Mouse (Mus musculus) Muller cell, postnatal 12 days (primary cell): ENCODE measurements around the gene Tmem94.
A peak's percentile ranks its signal among the peaks of the same experiment; 100 is the strongest.

Experiments
- DNase-seq: peaks from one replicate; pipeline ENCODE4 v3.0.0-alpha.2; 2015; ENCODE audit errors: inconsistent ontology term

Gene Tmem94

DNA sequence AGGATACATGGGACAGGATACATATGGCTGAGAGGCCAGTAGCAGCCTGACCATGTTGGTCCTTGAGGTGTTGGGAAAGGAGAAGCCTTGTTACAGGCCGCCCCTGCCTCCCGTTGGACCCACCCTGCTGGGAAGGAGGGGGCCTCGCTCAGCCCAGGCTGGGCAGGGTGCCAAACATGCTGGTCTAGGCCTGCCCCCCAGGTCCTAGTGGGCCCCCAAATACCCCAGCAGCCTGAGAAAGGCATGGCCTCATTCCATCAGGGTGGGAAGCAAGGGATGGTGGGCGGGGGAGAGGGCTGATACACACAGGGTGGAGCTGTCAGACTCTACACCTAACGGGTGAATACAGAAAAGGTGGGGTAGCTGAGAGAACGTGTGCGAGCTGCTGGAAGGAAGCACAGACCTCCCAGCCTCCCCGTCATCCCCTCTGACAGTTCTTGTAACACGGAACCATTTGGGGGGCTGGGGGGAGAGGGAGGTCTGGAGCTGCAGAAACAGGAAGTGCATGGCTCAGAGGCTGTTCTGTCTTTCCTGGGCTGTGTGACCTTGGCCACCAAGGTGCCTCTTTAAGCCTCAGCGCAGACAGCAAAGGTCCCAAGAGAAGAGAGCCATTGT lies 43.6 kb downstream of the Tmem94 start:
- DNase-seq, result no peak

DNA sequence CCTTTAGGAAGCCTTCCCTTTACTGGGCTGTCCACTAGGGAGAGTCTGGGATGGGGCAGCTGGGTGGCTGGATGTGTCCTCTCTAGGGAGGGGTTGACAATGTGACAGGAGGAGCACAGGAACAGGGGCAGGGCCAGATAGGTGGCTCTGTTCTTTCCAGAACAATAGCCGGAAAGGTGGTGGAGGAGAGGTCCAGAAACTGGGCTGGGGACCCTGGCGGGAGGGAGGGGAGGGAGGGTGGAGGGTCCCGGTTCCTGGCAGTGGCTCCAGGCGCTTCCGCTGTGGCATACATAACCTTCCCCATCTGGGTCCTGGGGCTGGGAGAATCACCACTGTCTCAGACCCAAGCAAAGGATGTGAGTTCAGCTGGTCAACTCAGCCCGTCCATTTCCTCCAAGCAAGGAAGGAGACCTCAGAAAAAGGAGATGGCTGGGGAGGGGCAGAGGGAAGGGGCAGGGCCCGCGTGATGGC lies 44.1 kb downstream of the Tmem94 start:
- no peak for DNase-seq

DNA sequence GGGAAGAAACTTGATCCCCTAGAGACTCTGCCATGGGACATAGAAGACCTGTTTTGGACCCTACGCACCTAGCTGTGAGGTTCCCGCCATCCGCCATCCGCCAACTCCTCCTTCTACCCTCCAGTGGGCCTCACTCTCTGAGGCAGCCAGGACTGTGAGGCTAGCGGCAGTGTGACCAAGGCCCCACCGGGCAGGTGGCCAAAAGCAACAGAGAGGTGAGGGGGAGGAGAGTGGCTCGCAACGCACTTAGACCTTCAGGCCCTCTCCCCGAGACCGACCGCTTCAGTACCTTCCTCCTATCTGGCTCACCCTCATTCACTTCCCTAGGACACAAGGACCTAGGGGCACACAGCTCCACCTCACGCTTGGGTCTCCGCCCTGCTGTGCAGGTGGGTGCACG lies 45.1 kb downstream of the Tmem94 start:
- peak; percentile 55 for DNase-seq

DNA sequence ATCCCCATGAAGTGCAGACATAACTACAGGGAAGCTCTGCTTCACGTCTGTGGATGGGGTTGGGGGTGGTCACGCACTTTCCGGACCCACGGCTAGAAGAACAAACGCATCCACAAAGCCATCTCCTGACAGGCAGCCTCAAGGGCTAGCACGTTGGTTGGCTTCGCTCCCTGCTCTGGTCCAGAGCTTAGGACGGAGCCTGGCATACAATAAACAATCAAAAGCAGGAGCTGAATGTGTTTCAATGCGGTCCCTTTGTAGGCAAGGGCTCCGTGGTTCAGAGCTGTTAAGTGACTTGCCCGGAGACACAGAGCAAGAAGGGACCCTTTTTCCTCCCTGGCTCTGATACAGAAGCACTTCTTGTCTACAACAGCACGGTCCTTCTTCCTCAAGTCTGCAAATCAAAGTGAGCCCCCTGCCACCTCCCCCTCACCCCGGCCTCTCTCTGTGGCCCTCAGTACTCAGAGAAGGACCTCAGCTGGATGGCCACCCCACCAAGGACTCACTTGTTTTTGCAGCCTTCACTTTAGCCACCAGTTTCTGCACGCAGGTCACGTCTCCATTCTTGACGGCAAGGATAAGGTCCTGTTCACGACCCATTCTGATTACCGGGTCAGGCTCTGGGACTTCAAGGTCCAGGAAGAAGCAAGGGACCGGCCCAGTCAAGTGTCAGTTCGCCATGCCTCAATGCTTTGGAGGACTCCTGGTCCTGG lies 46.3 kb downstream of the Tmem94 start:
- no peak for DNase-seq

DNA sequence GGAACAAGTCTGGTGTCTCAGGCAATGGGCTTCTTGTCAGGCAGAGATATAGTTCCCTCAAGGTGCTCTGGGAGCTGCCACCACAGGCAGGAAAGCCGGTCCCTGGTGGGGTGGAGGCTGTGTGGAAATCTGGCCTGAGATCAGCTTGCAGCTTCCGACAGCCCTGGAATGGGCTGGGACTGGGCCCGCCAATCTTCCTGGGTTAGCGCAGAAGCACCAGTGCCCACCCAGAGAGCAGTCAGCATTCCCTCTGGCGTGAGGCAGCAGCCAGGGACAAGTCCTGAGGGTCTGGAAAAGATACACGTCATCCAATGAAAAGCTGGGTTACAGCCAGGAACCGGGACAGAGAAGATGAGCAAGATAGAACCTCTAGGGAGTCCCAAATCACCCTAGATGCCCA lies 46.9 kb downstream of the Tmem94 start:
- no peak for DNase-seq

DNA sequence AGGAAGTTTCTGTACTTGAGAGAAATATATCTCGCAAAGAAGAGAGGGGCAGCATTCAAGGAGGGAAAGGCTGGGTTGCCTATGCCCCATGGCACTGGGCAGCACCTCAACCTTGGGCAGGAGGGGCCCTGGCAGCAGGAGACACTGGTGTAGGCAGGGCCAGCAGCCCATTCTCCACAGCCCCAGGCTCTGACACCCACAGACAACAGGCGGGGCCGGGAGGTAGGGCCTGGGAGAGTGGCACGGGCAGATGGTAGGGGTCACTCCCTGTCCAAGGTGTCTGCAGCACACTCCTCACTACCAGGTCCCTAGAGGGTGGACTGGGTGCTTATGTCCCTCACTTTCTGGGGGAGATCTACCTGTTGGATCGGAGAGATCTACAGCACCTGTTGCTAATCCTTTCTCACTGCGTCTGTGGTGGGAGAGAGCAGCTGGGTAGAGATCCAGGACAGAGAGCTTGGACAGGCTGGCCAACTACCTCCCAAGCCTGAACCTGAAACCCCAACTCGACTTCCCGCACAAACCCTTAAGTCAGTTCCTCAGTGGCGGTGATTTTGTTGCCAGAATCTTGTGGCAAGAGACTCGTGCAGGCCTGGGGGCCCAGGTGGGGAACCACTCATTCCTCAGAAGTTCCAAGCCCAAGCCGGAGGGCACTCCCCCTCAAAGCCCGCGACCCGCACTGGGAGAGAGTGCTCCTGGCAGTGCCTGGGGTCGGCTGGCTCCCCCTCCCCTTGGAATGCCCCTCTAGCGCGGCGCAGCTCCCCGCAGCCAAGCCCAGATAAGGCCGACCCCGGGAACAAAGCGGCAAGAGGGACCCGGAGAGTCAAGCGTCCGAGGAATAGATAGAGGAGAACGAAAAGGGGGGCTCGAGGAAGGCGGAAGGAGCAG lies 47.5 kb downstream of the Tmem94 start:
- DNase-seq, result peak; percentile 48

DNA sequence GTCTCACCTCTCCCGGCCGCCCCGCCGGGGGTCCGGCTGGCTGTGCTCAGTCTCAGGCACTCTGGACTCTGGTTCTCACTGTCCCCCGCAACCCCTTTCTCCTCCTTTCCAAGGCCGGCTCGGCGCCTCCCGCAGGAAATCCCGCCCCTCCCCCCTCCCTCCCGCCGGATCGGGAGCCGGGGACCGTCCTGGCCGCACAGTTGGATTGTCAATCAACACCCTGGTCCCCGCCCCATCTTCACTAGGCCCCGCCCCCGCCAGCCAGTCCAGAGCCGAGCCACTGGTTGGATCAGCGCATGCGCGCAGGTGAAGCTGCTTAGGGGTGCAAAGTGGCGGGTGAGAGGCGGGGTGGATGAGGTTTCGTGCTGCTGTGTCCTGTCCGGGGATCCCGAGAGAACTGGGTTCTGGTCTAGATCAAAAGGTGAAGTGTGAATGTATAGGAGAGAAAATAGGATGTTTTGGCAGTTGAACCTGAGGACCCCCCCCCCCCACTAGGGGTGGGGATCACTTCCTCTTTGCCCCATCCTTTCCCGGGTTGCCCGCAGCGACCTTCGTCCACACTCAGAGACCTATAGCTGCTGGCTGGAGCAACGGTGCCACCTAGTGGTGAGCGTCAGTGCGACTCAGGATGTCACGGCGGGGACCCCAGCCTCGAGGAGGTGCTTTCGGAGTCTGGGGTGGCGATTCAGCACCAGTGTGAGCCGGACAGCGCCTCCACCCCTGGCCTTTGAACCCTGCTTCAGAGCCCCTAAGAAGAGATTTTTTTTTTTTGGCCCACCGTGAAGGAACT lies 48.5 kb downstream of the Tmem94 start, which contains the start of gene Caskin2:
TSS of gene Caskin2 (minus strand) at position 133 of the 790 bp plus-strand sequence.
- peak; percentile 98 for DNase-seq

DNA sequence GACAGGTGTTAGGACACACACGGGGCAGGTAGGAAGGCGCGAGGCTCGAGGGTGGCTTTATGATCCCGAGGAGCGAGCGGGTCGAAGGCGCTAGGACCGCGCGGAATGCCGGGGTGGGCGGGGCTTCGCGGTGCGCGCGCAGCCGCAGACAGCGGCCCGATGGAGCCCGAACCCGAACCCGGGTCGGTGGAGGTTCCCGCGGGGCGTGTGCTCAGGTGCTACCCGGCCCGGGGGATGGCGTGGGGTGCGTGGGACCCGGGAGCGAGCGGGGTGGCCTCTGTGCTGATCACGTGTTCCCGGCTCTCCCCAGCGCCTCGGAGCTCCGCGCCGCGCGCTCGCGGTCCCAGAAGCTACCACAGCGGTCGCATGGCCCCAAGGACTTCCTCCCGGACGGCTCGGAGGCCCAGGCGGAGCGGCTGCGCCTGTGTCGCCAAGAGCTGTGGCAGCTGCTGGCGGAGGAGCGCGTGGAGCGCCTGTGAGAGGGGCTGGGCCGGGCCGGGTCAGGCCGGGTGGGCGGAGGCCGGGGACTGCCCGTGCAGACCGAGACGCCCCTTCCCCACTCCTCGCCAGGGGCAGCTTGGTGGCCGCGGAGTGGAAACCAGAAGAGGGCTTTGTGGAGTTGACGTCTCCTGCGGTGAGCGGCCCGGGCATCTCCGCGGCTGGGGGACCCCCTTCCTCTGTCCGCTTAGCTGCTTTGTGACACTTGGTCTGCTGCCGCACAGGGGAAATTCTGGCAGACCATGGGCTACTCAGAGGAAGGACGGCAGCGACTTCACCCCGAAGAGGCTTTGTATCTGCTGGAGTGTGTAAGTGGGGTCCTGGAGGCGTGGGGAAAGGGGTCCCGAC lies 49.6 kb downstream of the Tmem94 start, which contains the start of gene Tsen54:
TSS of gene Tsen54 (plus strand) at position 120 of the 846 bp plus-strand sequence.
- peak; percentile 85 for DNase-seq

DNA sequence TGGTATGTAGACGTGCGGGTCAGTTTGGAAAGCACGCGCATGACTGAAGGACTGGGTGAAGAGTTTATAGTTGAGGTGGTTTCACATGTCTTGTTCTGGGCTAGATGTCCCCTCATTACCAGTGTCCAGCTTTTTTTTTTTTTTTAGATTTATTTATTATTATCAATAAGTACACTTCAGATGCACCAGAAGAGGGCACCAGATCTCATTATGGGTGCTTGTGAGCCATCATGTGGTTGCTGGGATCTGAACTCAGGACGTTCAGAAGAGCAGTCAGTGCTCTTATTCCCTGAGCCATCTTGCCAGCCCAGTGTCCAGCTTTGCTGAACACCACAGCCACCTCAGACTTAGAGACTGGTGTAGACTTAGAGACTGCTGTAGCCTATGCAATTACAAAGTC lies 52.1 kb downstream of the Tmem94 start:
- no peak for DNase-seq

DNA sequence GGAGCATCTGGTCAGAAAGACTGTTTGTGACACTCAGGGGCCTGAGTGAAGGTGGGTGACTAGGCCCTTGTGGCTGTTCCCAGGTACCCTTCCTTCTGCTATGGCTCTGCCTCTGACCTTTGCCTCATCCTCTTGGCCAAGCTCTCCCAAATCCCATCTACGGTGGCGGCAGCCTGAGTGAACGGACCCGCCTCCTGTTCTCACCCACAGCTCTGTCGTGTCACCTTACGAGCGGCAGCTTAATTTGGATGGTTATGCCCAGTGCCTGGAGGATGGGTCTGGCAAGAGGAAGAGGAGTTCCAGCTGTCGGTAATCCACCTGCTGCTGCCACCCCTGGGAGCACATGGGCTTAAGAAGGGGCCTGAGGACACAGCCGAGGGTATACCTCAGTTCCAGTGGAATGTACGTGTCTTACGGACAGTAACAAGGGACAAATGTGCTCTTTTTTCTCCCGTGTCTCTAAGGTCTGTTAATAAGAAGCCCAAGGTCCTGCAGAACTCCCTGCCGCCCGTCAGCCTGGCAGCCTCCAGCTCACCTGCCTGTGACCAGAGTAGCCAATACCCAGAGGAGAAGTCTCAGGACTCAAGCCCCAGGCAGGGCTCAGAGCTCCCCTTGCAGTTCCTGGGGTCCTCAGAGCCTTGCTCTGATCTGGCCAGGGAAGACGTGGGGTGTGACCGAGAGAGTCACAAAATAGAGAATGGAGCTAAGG lies 54.8 kb downstream of the Tmem94 start:
- no peak for DNase-seq

DNA sequence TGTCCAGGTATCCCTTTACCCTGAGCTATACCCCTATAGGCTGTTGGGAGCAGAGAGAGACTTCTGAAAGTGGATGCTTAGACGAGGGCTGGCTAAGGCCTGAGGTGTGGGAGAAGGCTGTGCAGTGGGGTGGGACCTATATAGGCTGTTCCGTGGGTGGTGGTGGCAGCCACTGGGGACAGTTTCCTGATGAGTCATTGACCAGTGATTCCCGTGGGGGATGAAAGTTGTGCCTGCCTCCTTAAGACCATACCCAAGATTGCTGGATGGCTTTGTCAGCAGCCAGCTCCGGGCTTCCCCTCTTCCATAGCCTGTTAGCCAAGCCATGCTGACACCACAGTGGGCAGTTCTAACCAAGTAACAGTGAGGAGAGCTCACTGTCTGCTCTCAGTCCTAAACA lies 55.8 kb downstream of the Tmem94 start:
- DNase-seq, result peak; percentile 33

DNA sequence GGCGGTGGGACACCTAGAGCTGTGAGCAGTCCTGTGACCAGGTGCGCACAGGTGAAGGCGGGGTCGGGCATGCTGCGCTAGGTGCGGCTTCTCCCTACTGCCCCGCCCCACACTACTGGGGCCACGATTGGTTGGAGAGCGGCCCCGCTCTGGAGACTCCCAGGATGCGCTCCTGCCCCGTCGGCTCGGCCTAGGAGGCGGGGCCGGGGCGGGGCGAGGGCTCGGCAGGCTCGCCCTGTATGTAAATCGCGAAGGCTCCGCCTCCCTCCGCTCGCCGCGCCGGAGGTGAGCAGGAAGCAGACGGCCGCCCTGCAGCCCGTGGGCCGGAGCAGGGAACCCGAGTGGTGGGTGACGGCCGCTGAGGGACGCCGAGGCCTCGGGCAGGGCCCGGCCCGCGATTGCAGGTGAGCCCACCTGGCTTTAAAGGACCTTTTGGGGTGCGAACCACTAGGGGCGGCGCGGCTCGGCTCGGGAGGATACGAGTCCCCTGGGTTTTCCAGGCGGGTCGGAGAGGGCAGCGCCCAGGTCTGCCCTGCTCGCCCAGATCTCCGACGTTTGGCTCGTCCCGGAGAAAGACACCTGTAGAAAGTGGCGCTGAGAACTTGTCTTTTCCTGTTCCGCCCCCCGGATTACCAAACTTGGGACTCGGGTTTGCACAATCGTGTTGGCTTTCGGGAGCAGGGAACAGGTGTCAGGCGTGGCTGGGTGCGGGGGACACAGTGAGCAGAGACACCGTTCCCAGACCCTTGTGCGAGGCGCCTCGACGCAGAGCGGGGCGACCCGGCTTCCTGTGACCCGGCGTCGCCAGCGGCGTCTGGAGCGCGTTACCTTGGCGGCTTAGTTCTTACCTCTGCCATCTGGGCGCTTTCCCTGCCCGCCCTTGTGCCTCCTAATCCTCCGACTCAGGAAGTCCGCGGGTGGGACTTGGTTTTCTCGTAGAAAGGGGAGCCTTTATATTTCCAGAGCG lies 58.8 kb downstream of the Tmem94 start, which contains the start of gene Llgl2:
TSS of gene Llgl2 (plus strand) at position 276 of the 967 bp plus-strand sequence.
- peak; percentile 94 for DNase-seq

DNA sequence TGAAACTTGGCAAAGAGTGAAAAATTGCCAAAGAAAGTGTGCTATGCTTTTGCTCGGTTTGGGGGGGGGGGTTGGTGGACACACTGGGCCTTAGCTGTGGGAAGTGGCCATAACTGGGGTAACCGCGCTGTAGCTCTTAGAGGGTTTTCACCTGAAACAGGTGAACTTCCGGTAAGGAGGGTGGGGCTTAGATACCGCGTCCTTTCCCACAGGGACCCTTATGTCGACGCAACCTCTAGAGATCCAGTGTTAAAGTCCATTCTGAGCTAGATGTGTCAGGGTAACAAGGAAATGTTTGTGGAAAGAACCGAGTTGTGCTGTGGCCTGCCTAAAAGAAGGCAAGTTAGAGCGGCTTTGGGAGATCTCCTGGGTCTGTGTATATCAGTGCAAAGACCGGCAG lies 59.6 kb downstream of the Tmem94 start:
- no peak for DNase-seq

DNA sequence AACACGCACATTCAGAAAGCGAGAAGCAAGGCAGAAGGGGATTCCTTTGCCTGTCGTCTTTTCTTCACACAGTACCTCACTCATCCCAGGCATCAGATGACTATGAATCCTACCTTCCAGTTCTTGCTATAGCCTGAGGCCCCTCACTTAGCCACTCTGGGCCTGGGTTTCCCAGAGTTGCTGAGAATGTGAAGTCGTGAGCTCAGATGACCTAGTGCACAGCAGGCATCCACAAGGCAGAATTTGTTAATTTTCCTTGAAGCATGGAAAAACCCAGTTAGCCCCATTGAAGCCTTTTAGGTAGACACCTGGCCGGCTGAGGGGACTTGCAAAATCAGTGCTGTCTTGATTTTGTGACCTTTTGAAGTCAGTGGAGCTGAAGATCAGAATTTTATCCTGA lies 61.3 kb downstream of the Tmem94 start:
- DNase-seq, result no peak

DNA sequence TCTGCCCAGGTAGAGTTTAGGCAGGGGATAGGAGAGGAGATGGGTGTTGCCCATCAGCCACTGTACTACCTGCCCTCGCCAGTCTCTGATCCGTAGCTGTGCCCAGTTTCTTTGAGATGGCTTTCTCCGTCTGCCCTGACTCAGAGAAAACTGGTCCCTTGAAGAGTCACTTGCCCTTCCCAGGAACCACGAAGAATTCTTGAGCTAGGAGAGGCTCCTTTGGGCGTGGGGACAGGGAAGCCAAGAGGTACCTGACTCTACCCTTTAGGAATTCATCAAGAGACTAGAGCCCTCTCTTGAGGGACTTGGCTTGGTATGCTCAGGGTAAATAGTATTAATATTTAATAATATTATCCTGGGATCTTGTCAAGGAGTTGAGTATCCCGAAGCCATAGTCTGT lies 62.4 kb downstream of the Tmem94 start:
- DNase-seq, result no peak

DNA sequence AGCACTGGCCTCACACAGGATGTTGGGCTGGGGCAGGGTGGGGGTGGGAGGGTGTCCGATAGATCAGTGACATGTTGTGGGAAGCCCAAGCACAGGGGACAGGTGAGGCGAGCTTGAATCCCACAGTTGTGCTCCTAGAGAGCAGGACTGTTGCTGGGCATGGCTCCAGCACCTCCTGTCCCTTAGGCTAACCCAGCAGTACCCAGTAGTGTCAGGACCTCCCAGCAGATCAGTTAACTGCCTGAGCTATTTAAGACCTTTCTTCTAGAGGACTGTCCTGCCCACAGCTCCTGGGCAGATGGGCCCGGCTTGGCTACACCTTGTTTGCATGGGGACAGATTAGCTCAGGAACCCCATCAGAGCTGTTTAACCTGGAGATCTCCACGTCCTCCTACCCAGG lies 63.8 kb downstream of the Tmem94 start:
- DNase-seq, result no peak

DNA sequence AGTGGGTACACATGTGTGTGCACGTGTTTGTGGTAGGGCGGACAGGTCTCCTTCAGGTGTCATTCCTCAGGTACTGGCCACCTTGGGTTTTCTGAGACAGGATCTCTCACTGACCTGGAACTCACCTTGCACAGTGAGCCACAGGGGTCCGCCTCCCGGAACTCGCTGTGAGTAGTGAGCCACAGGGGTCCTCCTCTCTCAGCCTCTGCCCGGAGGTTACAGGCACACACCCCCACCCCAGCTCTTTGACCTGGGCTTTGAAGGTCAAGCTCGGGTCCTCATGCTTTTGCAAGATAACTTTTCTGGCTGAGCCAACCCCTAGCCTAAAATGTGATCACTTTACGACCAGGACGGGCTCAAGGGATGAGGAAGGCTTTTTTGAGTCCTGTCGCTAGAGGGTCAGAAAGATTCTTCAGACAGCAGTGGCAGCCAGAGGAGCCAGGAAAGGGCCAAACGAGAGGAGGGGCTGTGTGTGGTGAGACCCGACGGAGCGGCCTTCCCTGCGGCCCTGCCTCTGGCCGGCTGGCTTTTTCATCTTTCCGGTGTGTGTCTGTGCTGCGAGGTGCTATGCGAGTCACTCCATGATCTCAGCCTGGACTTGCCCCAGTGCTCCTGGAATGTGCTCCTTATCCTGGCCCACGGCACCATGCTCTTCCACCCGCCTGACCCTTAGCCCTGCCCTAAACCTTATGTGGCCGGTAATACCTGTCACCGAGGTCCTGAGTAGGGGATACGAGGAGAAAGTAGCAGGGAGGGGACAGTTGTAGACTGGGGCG lies 65.5 kb downstream of the Tmem94 start:
- no peak for DNase-seq

DNA sequence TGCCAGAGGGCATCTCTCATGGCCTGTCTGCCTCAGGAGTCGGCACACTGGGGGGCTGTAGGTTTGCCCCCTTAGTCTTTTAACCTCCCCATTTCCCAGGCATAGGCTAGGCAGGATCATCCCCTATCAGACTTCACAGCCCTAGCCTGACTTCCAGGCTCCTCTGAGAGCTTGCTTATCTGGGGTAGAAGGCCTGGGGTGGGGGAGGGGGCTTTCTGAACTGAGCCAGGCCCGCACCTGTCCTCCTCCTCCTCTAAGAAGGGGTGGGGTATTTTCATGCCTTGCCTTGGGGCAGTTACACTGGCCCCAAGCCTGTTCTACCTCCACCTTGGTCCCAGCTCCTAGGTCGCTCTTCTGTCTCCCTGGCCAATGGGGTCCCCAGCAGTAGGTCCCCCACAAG lies 66.3 kb downstream of the Tmem94 start:
- DNase-seq, result no peak
